Mouse (Mus musculus) left cerebral cortex, adult 9 months (tissue): ENCODE results near the gene Mrpl18.
"Not testable (repeated sequence)": the region's sequence is repeated elsewhere in the genome, so short reads cannot be mapped to it uniquely, and the experiment has no call there.

Experiments
- DNase-seq, 2 experiments: peaks; one replicate each; pipeline ENCODE4 v3.0.0; 2022; ENCODE audit warnings: low spot score in 2 of 2

The Mrpl18 gene

GRCm38 (mm10) chr17:12915881-12916583 lies at the start of gene Mrpl18:
Gene Mrpl18 (minus strand): TSS chr17:12916345.
- DNase-seq, result peak; percentile 99 to 100

GRCm38 (mm10) chr17:12963476-12963875 lies 47.3 kb upstream of the Mrpl18 start:
- no peak for DNase-seq

GRCm38 (mm10) chr17:12960331-12960873 lies 44.3 kb upstream of the Mrpl18 start, which contains the start of gene Acat2:
Gene Acat2 (minus strand): TSS chr17:12960747.
- peak; percentile 88 to 95 for DNase-seq

GRCm38 (mm10) chr17:12959377-12959776 lies 43.2 kb upstream of the Mrpl18 start:
- DNase-seq, result not testable (repeated sequence)

GRCm38 (mm10) chr17:12956664-12957063 lies 40.5 kb upstream of the Mrpl18 start:
- no peak for DNase-seq

- no peak for DNase-seq
Measured at GRCm38 (mm10) chr17:12949669-12950068, 33.5 kb upstream of the Mrpl18 start.

- DNase-seq, result no peak
Measured at GRCm38 (mm10) chr17:12942459-12943162, 26.5 kb upstream of the Mrpl18 start.

- DNase-seq, result no peak
Measured at GRCm38 (mm10) chr17:12941543-12942260, 25.6 kb upstream of the Mrpl18 start.

- no peak for DNase-seq
Measured at GRCm38 (mm10) chr17:12940151-12940805, 24.1 kb upstream of the Mrpl18 start, which contains the start of gene Acat3. Gene Acat3 (minus strand): TSS chr17:12940600.

DNA sequence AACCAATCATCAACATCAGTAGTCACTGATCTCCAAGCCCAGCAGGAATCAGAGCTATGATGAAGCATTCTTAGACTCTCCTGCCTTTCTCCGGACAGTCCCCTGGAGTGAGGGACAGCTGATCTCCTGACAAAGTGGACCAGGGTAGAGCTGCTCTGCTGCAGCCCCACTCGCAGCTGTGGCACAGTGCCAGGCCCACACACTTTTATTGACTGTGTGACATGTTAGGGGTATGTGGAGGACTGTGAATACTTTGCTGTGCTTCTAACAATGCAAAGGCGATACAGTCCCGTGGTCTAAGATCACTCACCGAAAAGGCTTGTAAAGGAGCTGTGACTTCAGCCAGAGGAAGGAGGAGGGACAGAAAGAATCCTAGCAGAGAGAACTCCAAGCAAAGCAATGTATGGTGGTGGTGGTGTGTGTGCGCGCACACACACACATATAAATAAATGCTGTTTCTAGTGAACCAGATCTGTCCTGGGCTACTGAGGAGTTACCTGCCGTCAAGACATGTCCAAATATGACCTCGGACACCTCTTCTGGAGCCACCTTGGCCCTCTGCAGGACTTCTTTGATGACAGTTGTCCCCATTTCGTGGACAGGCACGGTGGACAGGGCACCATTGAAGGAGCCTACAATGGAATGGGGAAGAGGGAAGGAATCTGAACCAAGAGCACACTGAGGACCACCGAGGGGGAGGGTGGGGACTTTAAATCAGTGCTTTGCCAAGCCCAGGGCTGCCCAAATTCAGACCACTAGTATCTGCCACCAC lies 23.4 kb upstream of the Mrpl18 start:
- not testable (repeated sequence) for DNase-seq

DNA sequence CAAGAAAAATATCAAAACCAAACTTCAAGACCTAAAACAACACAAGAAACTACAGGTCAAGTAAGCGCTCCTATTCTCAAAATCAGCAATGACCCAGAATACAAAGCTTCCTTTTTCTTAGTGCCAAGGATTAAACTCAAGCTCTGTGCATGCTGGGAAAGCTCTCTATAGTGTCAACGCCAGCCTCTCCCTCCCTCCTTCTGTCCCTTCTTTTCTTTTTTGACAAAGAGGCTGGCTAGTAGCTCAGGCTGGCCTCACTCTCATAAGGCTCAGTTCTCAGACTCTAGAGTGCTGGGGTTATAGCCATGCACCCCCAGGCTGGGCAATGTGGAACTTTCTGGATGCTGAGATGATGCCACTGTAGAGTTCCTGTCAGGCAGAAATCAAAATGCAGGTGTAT lies 21.9 kb upstream of the Mrpl18 start:
- DNase-seq, result no peak

DNA sequence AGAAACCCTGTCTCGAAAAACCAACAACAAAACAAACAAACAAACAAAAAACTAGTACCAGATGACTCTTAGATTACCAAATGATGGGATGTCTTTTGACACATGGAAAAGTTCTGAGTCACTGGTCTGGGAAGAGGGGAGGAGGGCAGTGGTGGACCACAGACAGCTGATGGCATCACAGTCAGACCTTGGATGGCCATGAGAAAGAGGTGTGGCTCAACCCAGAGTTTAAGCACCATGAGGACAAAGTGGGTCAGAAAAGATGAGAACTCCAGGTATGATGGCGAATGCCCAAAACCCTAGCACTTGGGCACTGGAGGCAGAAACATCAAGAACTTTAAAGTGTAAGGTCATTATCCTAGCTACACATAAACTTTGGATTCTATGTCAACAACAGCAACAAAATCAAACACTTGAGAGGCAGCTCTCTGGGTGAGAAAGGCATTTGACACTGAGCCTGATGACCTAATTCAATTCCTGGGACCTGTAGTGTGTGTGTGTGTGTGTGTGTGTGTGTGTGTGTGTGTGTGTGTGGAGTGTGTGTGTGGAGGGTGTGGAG lies 21.3 kb upstream of the Mrpl18 start:
- no peak for DNase-seq

DNA sequence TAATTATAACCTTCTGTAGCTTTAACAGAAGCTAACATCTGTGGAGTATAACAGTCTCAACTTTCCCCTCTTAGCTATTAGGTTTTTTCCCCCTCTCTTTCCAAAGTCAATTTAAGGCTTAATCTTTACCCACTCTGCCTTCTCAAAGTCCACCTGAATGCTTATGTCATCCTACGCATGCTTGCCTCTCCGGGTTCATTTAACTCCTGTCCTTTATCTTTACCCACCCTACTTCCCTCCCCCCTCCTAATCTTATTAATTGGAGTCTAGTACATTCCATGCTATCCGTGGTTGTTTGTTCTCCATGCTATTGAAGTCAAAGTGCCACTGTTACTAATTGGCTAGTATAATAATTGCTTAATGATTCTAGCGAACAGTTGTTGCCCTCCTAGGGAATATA lies 19.6 kb upstream of the Mrpl18 start:
- DNase-seq, result no peak

DNA sequence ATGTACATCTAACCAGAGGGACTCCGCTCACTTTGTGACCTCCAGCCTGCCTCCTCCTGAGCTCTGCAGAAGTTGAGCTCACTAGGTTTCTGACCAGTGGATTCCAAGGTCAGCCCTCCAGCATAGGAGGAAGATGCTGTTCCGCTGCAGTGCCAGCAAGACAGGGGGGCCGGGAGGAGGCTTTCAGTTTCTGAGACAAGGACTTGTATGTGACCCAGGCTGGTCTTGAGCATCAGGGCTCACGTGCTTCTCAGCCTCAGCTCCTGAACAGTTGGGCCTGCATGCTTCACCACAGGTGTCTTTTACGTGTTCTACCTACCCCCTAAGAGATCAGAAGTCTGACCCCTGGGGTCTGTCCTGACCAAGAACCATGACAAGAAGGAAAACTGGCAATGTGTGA lies 15.4 kb upstream of the Mrpl18 start:
- DNase-seq, result not testable (repeated sequence)

- DNase-seq, result no peak
Measured at GRCm38 (mm10) chr17:12925703-12926180, 9.6 kb upstream of the Mrpl18 start.

DNA sequence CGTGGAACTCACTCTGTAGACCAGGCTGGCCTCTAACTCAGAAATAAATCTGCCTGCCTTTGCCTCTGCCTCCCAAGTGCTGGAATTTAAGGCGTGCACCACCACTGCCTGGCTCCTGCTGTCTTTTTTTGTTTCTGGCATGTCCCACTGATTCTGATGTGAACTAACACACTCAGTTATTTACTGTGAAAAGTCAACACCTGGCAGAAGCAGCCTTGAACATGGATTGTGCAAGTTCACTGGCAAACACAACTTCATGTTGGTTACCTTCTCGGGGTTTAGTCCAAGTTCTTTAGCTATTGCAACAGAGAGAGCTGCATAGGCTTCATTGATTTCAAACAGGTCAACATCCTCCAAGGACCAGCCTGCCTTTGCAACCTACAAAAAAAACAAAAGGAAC lies 8.9 kb upstream of the Mrpl18 start:
- DNase-seq, result no peak

DNA sequence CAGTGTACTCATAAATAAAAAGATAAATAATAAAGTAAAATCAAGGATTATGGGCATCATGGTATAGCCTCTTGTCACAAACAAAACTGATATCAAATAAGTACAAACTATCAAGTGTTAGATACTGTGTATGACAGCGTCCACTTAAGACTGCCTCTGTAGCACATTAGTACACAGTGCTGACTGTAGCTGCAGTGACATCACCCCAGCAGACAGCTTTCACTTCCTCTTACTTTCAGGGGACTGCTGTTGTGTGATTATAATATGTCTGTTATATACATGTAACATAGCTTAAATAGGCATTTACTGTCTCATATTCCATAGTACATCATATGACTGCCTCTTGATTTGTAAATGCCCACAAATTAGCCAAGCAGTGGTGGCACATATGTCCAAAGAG lies 4.9 kb upstream of the Mrpl18 start:
- no peak for DNase-seq

- peak in 1 of 2 experiments; percentile 48 for DNase-seq
Measured at GRCm38 (mm10) chr17:12916588-12917380, 639 bp upstream of the Mrpl18 start.

DNA sequence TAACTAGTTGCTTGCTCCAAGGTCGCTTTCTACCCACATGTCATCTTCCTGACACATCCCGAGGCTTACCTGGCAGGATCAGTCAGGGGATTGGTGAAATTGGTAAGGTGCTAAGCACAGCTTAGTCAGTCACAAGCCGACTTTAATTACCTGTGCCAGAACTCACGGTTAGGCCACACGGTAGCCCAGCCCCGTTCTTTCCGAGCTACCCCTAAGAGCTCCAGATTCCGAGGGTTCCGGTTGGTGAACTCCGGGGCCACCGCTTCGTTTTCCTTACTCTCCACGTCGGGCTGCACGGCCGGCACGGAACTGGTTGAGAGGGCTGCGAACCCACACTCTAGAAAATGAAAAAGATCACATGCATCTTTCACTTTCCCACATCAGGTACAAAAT lies 661 bp downstream of the Mrpl18 start, which contains the start of gene Tcp1:
Tcp1 (plus strand) TSS at position 214 of the 393 bp plus-strand sequence.
- DNase-seq, result no peak
